Mouse (Mus musculus) G1E-ER4 (cell line): ENCODE measurements around the gene Gm973. TPM values are rescaled to one million over a fixed set of nuclear protein-coding genes. Genes with fewer than 3 reads are reported as not detected.

ENCODE experiments used
- GATA1 ChIP-seq: IDR thresholded peaks from one replicate; pipeline ENCODE4 v1.8.0; 2012; ENCODE audit warnings: low read length, inconsistent platforms
- polyA plus RNA-seq: library from polyadenylated mRNA; stranded (reverse); fragments of >175 nt; gene quantifications from 2 replicates; pipeline ENCODE4 v1.2.3, GENCODE M21; 2012

Gm973 gene
- polyA plus RNA-seq, 1 experiment, result not detected

DNA sequence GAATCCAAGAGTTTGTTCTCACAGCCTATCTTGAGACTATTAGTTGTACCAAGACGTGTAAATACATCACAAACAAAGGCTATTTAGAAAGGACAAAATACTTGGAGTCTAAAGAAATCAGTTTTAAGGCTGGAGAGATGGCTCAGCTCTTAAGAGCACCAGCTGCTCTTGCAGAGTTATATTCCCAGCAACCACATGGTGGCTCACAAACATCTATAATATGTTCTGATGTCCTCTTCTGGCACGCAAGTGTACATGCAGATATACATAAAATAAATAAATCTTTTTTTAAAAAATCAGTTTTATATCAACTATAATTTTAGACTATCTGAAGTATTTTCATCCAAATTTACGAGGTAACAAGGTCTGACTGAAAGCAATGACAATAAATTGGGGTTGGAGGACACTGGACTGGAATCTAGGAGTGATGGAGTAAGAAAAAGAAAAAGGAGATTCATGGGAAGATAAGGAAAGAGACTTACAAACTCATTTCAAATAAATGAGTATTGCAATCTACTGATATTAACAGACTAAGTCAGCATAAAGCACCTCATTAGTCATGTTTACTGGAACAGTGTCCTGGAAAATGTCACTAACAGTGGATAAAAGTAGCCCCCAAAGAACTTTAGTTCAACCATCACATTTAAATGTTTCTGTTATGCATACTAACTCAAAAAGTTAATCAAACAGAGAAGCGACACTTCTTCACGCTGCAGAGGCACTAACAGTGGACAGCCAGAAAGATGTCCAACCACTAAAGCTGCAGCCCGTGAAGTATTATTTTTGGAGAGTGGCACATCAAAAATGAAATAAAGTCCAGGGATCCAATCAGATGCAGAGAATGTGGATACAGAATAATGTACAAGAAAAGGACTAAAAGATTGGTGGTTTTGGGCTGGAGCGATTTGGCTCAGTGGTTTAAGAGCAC, 140.4 kb downstream of the Gm973 start:
- no peak for TF ChIP-seq GATA1

DNA sequence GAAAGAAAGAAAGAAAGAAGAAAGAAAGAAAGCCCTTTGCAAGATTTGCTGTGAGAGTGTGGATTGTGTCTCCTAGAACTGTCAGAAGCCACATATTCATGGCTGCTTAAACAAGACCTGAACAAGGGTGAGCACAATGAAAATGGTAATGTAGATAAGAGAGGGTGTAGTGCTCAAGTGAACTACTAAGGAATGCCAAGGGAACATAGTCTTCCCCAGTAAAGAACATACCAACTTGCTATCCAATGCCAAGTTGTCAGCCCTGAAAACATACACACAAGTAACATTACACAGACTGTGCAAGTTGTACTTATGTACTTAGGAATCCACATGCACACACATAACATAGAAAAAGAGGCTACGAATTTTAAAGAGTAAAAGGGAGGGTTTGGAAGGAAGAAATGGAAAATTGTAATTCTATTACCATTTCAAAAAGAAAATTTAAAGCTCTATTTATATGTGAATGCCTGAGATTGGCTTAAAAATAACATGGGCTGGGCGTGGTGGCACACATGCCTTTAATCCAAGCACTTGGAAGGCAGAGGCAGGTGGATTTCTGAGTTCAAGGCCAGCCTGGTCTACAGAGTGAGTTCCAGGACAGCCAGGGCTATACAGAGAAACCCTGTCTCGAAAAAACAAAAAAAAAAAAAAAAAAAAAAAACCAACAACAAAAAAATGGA, 147.5 kb downstream of the Gm973 start:
- no peak for TF ChIP-seq GATA1

DNA sequence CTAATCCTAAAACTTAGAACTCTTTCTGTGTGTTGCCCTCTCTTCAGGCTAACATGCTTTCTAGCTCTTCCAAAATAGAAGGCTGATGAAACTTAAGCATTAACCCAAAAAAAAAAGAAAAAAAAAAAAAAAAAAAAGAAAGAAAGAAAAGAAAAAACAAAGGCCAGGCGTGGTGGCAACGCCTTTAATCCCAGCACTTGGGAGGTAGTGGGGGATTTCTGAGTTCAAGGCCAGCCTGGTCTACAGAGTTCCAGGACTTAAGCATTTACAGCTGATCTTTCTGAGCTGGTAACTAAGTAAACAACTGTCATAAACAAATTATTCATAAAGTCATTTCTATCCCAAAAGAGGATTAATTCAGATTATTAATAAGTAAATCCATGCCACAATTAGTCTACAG, 152.8 kb downstream of the Gm973 start:
- TF ChIP-seq GATA1, result no peak

DNA sequence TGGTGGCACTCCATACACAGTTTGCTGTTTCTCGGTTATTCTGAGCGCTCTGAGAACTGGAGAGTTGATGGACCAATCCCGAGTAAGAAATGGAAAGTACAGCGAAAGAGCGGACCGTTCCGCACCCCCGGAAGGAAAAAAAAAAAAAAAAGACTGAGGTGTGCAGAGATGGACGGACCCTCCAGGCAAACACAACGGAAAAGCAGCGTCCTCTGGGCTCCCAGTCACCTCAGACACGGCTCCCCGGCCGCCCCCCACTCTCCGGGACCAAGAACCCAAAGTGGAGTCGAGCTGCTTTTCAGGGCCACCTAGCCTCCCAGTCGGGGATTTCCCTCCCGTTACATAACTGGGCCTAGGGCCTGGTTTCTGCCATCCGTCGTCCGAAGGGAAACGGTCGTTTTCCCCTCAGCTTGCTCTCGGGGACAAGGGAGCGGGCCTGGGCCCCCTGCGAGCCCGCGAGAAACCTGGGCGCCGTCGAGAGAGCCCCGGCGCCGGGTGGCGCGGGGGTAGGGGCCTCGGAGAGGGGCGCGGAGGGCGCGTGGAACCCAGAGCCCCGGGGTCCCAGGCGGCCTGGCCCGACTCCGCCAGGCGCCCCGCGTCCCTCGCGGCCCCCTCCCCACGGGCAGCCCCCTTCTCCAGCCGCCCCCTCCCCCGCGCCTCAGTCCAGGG, 154.0 kb downstream of the Gm973 start:
- TF ChIP-seq GATA1, result no peak

DNA sequence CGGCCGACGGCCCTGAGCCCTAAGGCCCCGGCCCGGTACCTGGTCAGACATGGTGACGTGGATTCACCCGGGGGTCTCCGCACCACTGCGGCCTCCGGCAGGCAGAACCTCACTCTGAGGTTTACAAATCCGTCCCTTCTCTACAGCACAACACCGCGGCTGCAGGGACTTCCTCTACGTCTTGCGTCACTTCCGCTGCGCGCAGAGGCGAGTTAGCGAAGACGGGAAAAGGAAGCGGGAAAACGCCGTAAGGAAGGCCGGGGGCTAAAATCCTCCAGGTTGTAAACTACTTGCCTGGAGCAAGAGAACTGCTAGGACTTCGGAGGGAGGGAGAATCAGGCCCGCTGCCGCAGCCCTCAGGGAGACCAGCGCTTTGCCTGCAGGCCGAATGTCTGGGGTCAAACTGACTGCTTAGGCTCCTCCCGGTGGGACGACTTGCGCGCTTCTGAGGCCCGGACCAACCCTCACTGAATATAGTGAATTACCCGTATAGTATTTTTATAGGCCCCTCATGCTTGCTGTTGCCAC, 154.6 kb downstream of the Gm973 start, which contains the start of gene Sumo1:
Gene Sumo1 (minus strand): TSS at position 194 of the 528 bp plus-strand sequence.
- no peak for TF ChIP-seq GATA1

DNA sequence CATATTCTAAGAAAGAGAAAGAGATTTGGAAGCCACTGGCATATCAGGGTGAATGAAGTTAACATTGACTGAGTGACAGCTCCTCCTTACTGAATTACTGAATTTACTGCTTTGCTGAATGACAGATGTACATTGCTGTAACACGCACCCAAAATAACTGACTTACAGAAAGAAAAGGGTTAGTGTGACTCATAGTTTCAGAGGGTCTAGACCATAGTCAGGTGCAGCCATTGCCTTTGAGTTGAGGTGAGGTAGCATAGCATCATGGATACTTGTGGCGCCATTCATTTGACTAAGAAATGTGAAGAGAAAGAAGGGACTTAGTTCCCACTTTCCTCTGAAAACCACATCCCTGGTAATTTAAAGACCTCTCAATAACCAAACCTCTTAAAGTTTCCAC, 157.6 kb downstream of the Gm973 start:
- TF ChIP-seq GATA1, result no peak

DNA sequence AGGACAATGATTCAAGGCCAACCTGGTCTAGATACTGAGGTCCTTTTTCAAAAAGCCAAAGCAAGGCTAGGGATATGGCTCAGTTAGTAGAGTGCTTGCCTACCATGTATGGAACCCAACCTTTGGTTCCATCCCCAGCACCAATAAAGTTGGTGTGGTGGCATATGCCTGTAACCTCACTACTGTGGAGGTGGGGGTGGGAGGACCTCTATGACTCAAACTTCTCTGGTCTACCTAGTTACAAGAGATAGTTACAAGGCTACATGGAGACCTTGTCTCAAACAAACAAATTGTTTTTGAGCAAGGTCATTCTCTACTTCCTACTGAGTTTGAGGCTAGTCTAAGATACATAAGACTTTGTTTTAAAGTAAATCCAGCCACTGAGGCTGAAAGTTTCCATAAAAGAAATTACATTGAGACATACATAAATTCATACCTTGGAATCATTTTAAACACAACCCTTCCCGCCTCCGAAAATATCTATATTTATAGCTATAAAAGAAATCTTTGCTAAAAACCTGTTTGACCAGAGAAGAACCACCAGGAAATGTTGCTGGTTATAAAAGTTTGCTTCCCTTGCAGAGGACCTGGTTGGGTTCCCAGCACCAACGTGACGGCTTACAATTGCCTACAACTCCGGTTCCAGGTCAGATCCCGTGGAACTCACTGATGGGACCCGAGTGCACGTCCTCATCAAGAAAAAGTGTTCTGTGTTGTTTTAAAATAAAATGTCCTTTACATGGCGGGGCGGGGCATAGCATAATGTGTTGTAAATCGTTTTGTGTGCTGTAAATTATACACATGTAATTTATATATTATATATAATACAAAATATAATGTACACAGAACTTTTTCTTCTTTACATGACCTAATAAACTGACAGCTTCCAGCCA, 168.1 kb downstream of the Gm973 start:
- TF ChIP-seq GATA1, result no peak

DNA sequence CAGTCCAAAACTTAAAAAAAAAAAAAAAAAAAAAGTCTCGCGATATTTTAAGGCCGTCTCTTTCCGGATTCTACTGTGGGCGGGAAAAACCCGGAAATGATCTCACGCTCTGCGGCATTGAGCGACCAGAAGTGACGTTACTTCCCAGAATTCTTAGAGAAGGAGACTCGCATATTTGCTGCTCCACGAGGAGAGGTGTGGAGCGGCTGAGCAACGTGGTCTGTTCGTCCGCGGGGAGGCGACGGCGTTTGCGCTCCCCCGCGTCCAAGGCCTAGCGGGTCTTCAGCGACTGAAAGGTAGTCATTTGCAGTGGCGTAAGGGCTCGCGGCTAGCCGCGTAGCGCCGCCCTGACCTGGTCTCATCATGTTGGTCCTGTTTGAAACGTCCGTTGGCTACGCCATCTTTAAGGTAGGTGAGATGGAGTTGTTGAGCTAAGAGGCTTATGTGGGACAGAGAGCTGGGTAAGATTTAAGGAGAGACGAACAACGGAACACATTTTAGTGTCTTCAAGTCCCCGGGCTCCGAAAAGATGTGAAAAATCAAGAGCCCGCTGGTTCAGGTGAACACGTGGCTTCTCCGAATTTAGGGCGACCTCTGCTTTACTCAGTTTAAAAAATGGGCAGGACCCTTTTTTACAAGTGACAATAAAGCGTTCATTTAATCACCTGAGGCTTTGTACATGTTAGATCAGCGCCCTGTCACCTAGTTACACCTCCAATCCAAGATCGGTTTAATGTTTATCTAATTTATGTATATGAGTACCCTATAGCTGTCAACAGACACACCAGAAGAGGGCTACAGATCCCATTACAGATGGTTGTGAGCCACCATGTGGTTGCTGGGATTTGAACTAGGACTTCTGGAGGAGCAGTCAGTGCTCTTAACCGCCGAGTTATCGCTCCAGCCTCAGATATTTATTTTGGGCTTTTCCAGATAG, 169.0 kb downstream of the Gm973 start, which contains the start of gene Nop58:
Gene Nop58 (plus strand): TSS at position 153 of the 937 bp plus-strand sequence.
- TF ChIP-seq GATA1, result no peak

Other genes starting within 250 kb of the Gm973 start
- 42.2 and 50.9 TPM in 2 replicates for gene Fzd7, start 33.8 kb upstream of the Gm973 start, polyA plus RNA-seq
- 169 and 348 TPM in 2 replicates for gene Sumo1, start 154.6 kb downstream of the Gm973 start, polyA plus RNA-seq
- gene Nop58, start 168.7 kb downstream of the Gm973 start, polyA plus RNA-seq, result 138 and 241 TPM in 2 replicates
- 3.1 and 3.9 TPM in 2 replicates for gene Bmpr2, start 247.1 kb downstream of the Gm973 start, polyA plus RNA-seq